Mouse (Mus musculus) olfactory bulb, adult 2 months (tissue): ENCODE data around the gene Hoxc12.

Source experiments
- CTCF ChIP-seq: fragments of 200-500 bp; IDR thresholded peaks from 2 replicates; pipeline ENCODE4 v1.5.1; 2012; ENCODE audit warnings: low read depth, mild to moderate bottlenecking, low read length, moderate library complexity; ENCODE audit not compliant: insufficient read depth
- POLR2A ChIP-seq: fragments of 200-500 bp; IDR thresholded peaks from 2 replicates; pipeline ENCODE4 v1.6.1; 2012; ENCODE audit warnings: mild to moderate bottlenecking, low read depth, low read length, moderate library complexity; ENCODE audit not compliant: insufficient read depth

DNA sequence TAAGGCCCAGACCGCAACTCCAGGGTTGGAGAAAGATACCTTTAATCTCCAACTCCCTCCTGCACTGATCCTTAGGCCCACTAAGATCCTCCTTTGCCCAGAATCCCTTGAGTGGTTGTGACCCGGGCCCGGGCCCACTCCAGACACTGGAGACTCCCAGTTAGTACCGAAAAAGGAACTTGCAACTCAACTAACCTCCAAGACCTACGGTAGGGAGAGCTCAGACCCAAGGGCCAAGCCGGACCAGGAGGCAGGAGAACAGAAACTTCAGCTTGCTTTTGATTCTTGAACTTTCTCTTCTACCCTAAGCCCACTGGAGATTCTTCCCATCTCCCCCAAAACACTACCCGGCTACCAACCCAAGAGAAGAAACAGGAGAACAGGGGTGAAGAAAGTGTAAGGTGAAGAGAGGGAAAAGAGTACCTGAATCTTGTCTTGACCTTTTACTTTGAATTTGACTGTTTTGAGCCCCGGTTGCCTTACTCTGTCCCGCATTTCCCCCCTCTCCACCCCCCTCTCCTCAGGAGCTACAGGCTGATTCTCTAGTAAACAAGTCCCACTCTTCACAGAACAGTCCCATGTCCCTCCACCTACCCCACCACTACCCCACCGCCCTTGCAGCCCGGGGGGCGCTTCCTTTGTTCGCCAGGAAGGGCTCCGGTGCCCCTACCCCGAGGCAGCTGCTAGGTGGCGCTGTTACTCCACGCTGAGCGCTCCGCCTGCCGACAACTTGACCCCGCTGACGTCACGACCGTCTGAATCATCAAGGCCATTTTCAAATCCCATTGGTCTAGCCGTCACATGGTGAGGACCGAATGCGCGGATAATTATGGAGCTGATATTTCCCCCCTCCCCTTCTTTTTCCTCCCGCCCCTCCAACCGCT, 29.6 kb downstream of the Hoxc12 start:
- TF ChIP-seq CTCF (no peak), POLR2A (no peak)
